Mouse (Mus musculus) cerebellum, adult 11 months (tissue): ENCODE measurements around the gene Kcnip2.

Source experiments
- DNase-seq: peaks from one replicate; pipeline ENCODE4 v3.0.0; 2022

The Kcnip2 gene

DNA sequence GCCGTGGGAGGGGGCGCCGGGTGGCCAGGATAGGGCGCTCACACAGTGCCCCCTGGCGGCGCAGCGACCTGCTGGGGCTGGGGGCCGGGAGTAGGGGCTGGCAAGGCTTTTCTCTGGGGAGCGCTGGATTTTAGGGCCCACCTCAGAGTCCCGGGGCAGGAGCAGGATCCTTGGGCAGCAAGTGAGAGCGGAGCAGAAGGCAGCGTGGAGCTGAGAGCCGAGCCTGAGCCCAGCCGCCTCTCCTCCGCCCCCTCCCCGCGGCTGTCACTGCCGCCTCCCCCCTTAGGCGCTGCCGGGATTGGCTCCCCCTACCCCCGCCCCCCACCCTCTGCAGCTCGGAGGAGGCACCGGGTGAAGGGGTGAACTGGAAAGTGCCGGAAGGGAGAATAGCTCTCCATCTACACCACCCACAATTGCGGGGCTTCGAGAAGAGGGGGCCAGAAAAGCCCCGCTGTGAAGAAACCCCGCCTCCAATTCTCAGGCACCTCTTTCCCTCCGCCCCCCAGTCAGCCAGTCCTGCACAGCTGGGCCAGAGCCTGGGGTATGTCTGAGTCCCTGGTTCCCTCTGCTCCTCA lies at the start of gene Kcnip2:
Gene Kcnip2 (minus strand): TSS at position 231 of the 575 bp plus-strand sequence.
- no peak for DNase-seq

- no peak for DNase-seq
Measured at GRCm38 (mm10) chr19:45855284-45855920, 39.5 kb upstream of the Kcnip2 start.

GRCm38 (mm10) chr19:45854521-45854920 lies 38.7 kb upstream of the Kcnip2 start:
- DNase-seq = no peak

DNA sequence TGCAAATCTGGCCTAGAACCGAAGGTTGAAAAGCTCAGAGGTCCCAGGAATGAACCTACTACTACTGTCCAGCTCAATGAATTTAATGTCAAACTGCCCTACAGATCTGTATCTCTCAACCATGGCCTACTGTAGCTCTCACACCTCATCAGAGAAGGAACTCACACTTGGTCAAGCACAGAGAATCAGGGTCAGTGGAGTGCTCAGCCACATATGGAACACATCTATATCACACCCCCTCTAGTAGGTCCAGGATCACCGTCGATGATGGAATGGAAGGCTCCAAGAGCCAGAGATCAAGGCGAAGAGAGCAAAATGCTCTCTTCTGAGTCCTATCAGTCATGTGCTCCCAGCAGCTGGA lies 31.9 kb upstream of the Kcnip2 start:
- DNase-seq = no peak

DNA sequence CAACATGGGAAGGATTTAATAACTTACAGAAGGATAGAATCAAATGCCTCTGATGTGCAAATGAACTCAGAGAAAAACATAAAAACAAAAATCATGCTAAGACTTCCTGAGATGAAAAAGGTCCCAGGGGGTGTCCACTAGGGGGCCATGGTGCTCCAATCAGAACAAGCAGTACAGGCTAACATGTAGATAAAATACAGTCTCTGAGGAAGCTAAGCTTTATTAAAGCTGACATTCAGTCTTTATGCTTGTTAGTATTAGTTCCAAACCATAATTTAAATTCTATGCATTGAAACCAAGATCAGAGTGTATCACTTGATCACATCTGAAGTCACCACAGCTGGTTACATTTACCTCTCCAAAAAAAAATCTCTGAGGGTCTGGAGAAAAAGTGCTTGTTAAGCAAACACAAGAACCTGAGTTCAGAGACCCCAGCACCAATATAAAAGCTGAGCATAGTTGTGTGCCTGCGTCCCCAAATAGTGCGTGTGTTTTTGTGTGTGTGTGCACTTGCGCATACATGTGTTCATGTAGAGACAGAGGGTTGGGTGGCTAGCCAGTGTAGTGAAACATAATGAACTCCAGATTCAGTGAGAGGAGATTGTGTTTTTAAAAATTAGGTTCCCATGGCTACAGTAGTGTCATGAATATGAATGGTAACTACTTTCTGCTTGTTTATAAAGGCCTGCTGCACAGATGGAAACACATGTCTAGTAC lies 31.3 kb upstream of the Kcnip2 start:
- no peak for DNase-seq

DNA sequence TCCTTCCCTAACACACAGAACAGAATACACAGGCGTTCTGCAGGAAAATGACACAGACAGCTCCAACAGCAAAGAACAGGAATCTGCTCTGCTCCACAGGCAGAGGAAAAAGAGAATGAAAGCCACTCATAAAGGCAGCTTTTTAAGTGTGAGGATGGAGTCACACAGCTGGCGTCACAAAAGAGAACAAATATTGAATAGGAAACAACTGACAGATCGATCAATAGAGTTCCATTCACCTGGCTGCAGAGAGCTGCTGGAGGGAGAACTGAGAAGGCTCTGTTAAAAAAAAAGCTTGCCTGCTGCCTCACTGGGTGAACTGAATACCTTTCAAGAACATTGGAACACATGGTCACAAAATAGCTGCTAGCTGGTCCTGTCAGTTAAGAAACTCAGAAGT lies 28.3 kb upstream of the Kcnip2 start:
- DNase-seq = no peak

DNA sequence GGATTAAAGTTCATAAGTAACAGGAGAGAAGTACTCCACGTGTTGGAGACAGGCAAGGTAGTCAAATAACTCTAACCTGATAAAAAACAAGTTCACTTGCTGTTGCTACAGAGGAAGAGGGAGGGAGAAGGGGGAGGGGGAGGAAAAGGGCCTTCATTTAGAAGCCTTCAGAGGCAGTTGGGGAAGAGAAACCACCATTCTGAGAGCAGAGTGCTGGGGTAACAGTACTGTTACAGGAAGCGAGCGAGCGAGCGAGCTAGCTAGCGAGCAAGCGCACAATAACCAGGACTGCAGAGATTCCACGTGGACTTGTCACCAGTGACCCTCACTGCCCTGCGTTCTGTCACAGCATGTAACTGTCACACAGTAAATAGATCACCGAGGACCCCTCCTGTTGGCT lies 27.6 kb upstream of the Kcnip2 start:
- DNase-seq = no peak

GRCm38 (mm10) chr19:45837050-45837994 lies 21.5 kb upstream of the Kcnip2 start:
- no peak for DNase-seq

GRCm38 (mm10) chr19:45835490-45835889 lies 19.6 kb upstream of the Kcnip2 start:
- DNase-seq = no peak

GRCm38 (mm10) chr19:45833665-45834064 lies 17.8 kb upstream of the Kcnip2 start:
- no peak for DNase-seq

DNA sequence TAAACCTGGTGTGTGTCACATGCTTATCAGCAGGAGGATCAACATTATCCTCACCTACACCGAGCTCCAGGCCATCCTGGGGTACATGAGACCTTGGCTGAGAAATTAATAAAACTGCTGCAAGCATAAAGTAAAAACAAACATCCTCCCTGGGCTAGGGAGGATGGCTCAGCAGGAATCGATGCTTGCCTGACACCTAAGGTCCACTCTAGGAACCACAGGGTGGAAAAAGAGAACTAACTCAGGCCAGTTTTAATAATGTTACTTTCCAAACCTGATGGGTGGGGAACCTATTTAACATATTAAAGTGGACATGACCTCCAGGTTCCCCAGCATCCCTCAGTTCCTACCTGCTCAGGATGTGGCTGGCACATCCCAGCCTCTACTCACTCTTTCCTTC lies 14.8 kb upstream of the Kcnip2 start:
- no peak for DNase-seq

- no peak for DNase-seq
Measured at GRCm38 (mm10) chr19:45827736-45828135, 11.9 kb upstream of the Kcnip2 start.

- DNase-seq = no peak
Measured at GRCm38 (mm10) chr19:45827125-45827524, 11.3 kb upstream of the Kcnip2 start.

GRCm38 (mm10) chr19:45826146-45826545 lies 10.3 kb upstream of the Kcnip2 start:
- no peak for DNase-seq

DNA sequence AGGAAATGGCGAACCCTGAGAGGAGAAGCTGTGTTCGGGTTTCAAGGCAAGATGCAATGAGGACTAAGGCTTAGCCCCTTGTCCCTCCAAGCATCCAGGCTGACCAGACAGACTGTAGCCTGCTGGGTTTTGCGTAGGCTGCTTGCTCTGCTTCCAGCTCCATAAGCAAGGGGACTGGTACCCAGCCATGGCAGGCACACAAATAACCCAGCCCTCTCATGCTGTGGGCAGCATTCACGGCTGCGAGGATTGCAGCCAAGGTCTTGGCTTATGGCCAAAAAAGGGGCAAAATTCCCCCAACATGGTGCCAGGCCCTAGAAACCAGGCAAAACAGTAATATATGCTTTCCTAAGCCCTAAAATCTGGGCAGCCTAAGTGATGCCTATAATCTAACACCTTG lies 6.0 kb upstream of the Kcnip2 start:
- DNase-seq = no peak

DNA sequence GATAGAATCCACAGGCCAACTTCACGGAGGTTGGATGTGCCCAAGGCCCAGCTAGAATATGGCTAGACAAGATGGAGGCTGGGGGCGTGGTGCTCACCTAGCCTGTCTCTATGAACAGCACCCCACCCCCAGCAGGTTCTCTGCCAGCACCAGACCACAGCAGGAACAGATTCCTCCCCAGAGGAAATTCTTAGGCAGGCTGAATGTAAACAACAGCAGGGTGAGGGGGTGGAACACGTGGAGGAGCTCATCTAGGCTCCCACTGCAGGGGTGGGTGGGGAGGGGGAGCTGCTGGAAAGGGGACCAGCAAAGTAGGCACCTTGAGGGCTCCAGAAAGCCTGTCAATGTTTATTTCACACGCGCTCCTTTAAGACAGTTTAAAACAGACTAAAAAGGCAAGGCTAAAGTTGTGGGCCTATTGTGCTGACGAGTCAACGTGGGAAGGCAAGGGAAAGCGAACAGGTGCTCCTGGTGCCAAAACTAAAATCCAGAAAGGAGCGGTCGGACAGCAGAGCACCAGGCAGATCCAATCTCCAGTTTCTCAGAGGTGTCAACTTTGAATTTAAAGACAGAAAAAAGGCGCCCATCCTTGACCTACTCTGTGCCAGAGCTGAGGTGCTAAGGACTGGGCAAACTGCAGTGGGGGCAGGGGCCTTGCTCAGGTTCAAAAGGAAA lies 2.1 kb upstream of the Kcnip2 start:
- no peak for DNase-seq

DNA sequence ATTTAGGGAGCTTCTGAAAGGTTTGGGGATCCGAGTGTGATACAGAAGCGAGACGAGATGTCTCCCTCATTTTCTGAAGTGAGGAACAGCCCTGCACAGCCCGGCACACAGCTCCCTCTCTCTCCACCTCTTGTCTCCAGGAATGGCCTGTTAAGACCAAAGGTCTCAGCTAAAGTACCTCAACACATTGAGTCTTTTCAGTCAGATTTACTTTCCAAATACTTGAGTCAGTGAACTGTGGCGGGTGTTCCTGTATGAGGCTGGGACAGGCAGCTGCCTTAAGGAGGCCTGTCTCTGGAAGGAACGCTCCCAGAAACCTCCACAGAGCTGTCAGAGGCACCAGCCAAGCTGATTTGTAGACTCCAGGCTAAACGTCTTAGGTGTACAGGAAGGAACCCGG lies 866 bp upstream of the Kcnip2 start:
- no peak for DNase-seq

GRCm38 (mm10) chr19:45815170-45815569 lies 691 bp downstream of the Kcnip2 start:
- DNase-seq = no peak

DNA sequence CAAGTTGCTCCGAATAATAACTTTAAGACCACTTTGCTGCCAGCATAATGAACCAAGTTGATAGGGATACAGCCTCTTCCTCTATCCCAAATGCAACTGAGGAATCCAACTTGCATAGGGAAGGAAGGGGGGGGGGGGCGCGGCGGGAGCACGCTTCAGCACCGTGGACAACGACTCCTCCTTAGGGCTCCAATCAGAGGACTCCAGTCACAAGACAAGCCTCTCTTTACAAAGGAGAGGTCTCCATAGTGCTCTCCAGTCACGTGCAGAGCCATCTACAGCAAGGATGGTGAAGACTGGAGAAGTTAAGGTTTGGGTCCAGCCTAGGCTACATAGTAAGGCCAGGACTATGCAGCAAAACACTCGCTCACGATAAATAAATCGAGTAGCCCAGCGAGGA lies 2.1 kb downstream of the Kcnip2 start:
- no peak for DNase-seq

DNA sequence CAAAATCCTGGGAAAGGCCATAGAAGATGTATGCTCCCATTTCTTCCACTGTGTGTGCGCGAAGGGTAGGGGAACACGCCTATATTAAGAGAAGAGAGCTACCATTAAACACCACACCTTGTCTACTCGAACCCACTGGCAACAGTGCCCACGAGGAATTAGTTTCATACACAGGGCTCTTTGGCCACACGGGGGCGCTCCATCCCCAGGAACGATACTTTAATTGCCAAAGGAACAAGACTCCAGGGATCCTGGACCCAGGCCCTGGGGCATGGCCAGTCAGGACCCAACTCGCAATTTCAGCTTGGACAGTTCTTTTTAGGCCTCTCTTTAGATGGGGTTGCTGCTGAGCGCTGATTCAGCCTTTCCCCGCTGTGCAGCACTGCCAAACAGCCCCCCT lies 2.6 kb downstream of the Kcnip2 start:
- peak; percentile 81 for DNase-seq

GRCm38 (mm10) chr19:45812673-45813252 lies 3.1 kb downstream of the Kcnip2 start:
- DNase-seq = no peak

- no peak for DNase-seq
Measured at GRCm38 (mm10) chr19:45812115-45812514, 3.7 kb downstream of the Kcnip2 start.
